Mouse (Mus musculus): ENCODE measurements at regions not wholly inside any gene's neighbourhood (a gene's known extent, or its start where the extent isn't known, plus 50 kb on each side); places are given as distances from the start of the nearest gene placed in this dataset.

DNA sequence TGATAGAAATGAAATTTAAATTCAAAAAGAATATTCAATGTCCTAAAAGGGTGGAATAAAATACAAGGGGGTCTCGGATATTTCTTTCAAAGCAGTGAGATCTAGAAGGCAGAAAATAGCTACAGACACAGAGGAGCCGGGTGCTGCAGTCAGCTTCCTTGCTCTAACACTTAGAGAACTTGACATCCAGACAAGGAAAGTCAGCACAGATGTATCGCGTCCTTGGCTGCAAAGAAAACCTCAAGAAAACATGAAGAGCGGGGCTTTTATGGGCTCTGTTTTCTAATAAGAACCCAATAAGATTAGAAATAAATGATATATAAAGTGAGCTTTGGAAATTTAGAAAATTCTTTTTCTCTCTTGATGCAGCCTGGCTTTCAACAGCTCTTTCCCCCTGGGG is 53.1 kb upstream of the Glis3 start:
- DNase-seq (ENCODE audit: low spot score) (no peak), ATAC-seq (ENCODE audit: low FRiP score, low TSS enrichment) (no peak)
- Histone ChIP-seq H3K27me3 (ENCODE audit: control insufficient read depth, insufficient read depth, low read length) (no peaks in the 10 kb centered on the region), H3K4me2 (replicated peaks; ENCODE audit: low read depth) (no peak overlapping the region), H3K4me3 (ENCODE audit: low read depth, low read length) (no peak overlapping the region), H3K4me1 (replicated peaks; ENCODE audit: control insufficient read depth, insufficient read depth) (no peaks in the 10 kb centered on the region), H3K9ac (ENCODE audit: low read length) (no peak overlapping the region), H3K9me3 (ENCODE audit: control insufficient read depth, low read length) (no peaks in the 10 kb centered on the region), H3K36me3 (ENCODE audit: control insufficient read depth, insufficient read depth, low read length) (no peaks in the 10 kb centered on the region), H3K27ac (replicated peaks) (no peak overlapping the region)
- 75% methylated on average over 5 of the region's 5 CpGs for WGBS
- no peak for TF ChIP-seq EP300 (optimal IDR thresholded peaks at IDR 0.05)
- TF ChIP-seq CTCF (IDR thresholded peaks at IDR 0.05; ENCODE audit: low read depth) = no peak

DNA sequence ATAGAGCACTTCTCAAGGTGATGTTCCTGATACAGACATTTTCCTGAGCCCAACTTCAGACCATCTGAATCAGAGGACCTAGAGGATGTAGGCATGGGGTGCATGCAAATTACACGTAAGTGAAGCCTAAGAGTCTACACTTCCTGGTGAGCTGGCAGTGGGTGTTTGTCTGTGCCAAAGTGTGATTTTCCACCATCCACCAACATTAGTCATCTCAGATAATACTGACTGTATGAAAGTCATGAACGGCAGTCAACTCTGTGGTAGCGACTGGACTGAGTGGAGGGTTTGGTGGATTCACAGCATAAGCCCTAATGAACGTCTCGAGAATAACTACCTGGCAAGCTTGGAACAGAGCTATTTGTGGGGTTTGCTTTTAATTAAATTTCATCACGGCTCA is 53.9 kb upstream of the Glis3 start:
- H3K9ac ChIP-seq (ENCODE audit: low read length) = no peak overlapping the region
- H3K27ac ChIP-seq (replicated peaks) = no peak overlapping the region
- H3K36me3 ChIP-seq (ENCODE audit: control insufficient read depth, insufficient read depth, low read length) = no peaks in the 10 kb centered on the region
- DNase-seq (ENCODE audit: low spot score) (no peak), ATAC-seq (ENCODE audit: low FRiP score, low TSS enrichment) (no peak)
- no peaks in the 10 kb centered on the region for H3K27me3 ChIP-seq (ENCODE audit: control insufficient read depth, insufficient read depth, low read length)
- H3K4me1 ChIP-seq (replicated peaks; ENCODE audit: control insufficient read depth, insufficient read depth) = no peaks in the 10 kb centered on the region
- no peaks in the 10 kb centered on the region for H3K9me3 ChIP-seq (ENCODE audit: control insufficient read depth, low read length)
- WGBS = 86% methylated on average over 6 of the region's 6 CpGs
- H3K4me3 ChIP-seq (ENCODE audit: low read depth, low read length) = no peak overlapping the region
- TF ChIP-seq EP300 (optimal IDR thresholded peaks at IDR 0.05) (no peak), CTCF (IDR thresholded peaks at IDR 0.05; ENCODE audit: low read depth) (no peak)
- H3K4me2 ChIP-seq (replicated peaks; ENCODE audit: low read depth) = no peak overlapping the region

- no peaks in the 10 kb centered on the region for H3K36me3 ChIP-seq (ENCODE audit: control insufficient read depth, insufficient read depth, low read length)
- H3K4me1 ChIP-seq (replicated peaks; ENCODE audit: control insufficient read depth, insufficient read depth) = no peaks in the 10 kb centered on the region
- no peak for DNase-seq (ENCODE audit: low spot score)
- ATAC-seq (ENCODE audit: low FRiP score, low TSS enrichment) = peak; percentile 45; the same call in 1 of the 2 replicates
- no peak overlapping the region for H3K4me2 ChIP-seq (replicated peaks; ENCODE audit: low read depth)
- TF ChIP-seq CTCF (IDR thresholded peaks at IDR 0.05; ENCODE audit: low read depth) (no peak), EP300 (optimal IDR thresholded peaks at IDR 0.05) (no peak)
- no peak overlapping the region for H3K4me3 ChIP-seq (ENCODE audit: low read depth, low read length)
- H3K9ac ChIP-seq (ENCODE audit: low read length) = no peak overlapping the region
- WGBS = 60% methylated on average over 5 of the region's 5 CpGs
- no peaks in the 10 kb centered on the region for H3K27me3 ChIP-seq (ENCODE audit: control insufficient read depth, insufficient read depth, low read length)
- no peaks in the 10 kb centered on the region for H3K9me3 ChIP-seq (ENCODE audit: control insufficient read depth, low read length)
- no peak overlapping the region for H3K27ac ChIP-seq (replicated peaks)
Measured at GRCm38 (mm10) chr19:28743176-28743793, 63.4 kb upstream of the Glis3 start.

DNA sequence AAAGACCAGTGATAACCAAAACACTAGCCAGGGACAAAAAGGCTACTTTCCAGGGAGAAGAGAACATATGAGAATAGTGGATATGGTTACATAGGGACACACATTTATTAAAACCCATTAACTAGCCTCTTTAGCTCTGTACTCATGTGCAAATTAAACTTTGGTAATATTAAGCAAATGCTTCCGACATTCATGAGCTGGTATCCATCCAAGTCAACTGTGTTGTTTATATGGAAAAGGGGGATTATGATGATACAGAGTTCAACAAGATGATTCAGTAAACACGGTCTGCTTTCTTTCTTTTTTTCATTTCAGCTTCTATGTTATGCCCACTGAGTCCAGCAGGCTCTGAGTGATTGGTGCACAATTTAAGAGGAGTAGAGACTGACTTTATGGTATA is 65.2 kb upstream of the Glis3 start:
- no peak overlapping the region for H3K4me2 ChIP-seq (replicated peaks; ENCODE audit: low read depth)
- H3K27me3 ChIP-seq (ENCODE audit: control insufficient read depth, insufficient read depth, low read length) = no peaks in the 10 kb centered on the region
- H3K4me1 ChIP-seq (replicated peaks; ENCODE audit: control insufficient read depth, insufficient read depth) = no peaks in the 10 kb centered on the region
- TF ChIP-seq CTCF (IDR thresholded peaks at IDR 0.05; ENCODE audit: low read depth) = no peak
- TF ChIP-seq EP300 (optimal IDR thresholded peaks at IDR 0.05) = no peak
- no peak for ATAC-seq (ENCODE audit: low FRiP score, low TSS enrichment)
- no peak overlapping the region for H3K9ac ChIP-seq (ENCODE audit: low read length)
- no peak for DNase-seq (ENCODE audit: low spot score)
- WGBS = 59% methylated on average over 2 of the region's 2 CpGs
- H3K27ac ChIP-seq (replicated peaks) = no peak overlapping the region
- H3K36me3 ChIP-seq (ENCODE audit: control insufficient read depth, insufficient read depth, low read length) = no peaks in the 10 kb centered on the region
- H3K9me3 ChIP-seq (ENCODE audit: control insufficient read depth, low read length) = no peaks in the 10 kb centered on the region
- H3K4me3 ChIP-seq (ENCODE audit: low read depth, low read length) = no peak overlapping the region

- H3K4me3 ChIP-seq (ENCODE audit: low read depth, low read length) = no peak overlapping the region
- H3K36me3 ChIP-seq (ENCODE audit: control insufficient read depth, insufficient read depth, low read length) = no peaks in the 10 kb centered on the region
- H3K9me3 ChIP-seq (ENCODE audit: control insufficient read depth, low read length) = no peaks in the 10 kb centered on the region
- H3K4me1 ChIP-seq (replicated peaks; ENCODE audit: control insufficient read depth, insufficient read depth) = no peaks in the 10 kb centered on the region
- ATAC-seq (ENCODE audit: low FRiP score, low TSS enrichment) (no peak), DNase-seq (ENCODE audit: low spot score) (no peak)
- 47% methylated on average over 8 of the region's 8 CpGs for WGBS
- no peaks in the 10 kb centered on the region for H3K27me3 ChIP-seq (ENCODE audit: control insufficient read depth, insufficient read depth, low read length)
- no peak overlapping the region for H3K4me2 ChIP-seq (replicated peaks; ENCODE audit: low read depth)
- TF ChIP-seq EP300 (optimal IDR thresholded peaks at IDR 0.05) = no peak
- no peak overlapping the region for H3K27ac ChIP-seq (replicated peaks)
- no peak overlapping the region for H3K9ac ChIP-seq (ENCODE audit: low read length)
Measured at GRCm38 (mm10) chr19:28745534-28745933, 65.7 kb upstream of the Glis3 start.

DNA sequence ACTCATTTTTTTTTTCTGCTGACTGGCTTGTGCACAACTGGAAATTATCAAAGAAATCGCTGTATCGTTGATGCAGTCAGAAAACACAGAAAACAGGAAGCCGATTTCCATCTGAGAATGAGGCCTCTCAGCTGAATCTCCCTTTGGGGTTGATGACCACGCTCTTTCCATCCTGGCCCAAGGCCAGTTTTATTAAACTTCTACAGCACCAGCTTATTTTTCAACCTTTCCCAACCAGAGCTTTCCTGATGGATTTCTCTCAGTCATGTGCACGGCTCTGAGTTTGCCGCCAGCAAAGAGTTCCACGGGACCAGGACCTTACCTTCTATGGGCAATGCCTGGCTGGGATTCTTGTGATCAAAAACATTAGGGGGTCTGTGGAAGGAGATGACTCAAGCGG is 71.2 kb upstream of the Glis3 start:
- Histone ChIP-seq H3K4me1 (replicated peaks; ENCODE audit: control insufficient read depth, insufficient read depth) (no peaks in the 10 kb centered on the region), H3K4me3 (ENCODE audit: low read depth, low read length) (no peak overlapping the region), H3K9me3 (ENCODE audit: control insufficient read depth, low read length) (no peaks in the 10 kb centered on the region), H3K9ac (ENCODE audit: low read length) (no peak overlapping the region), H3K27ac (replicated peaks) (no peak overlapping the region), H3K36me3 (ENCODE audit: control insufficient read depth, insufficient read depth, low read length) (no peaks in the 10 kb centered on the region), H3K4me2 (replicated peaks; ENCODE audit: low read depth) (no peak overlapping the region), H3K27me3 (ENCODE audit: control insufficient read depth, insufficient read depth, low read length) (no peaks in the 10 kb centered on the region)
- 64% methylated on average over 8 of the region's 8 CpGs for WGBS
- DNase-seq (ENCODE audit: low spot score) (no peak), ATAC-seq (ENCODE audit: low FRiP score, low TSS enrichment) (no peak)
- TF ChIP-seq CTCF (IDR thresholded peaks at IDR 0.05; ENCODE audit: low read depth) = no peak
- no peak for TF ChIP-seq EP300 (optimal IDR thresholded peaks at IDR 0.05)

All from stomach, postnatal 0 days (tissue).